Mouse (Mus musculus) cerebellum, adult 2 months (tissue): ENCODE results near the gene Rc3h1. TPM values are rescaled to one million over a fixed set of nuclear protein-coding genes. Genes with fewer than 3 reads are reported as not detected.
"Not testable (repeated sequence)": the region's sequence is repeated elsewhere in the genome, so short reads cannot be mapped to it uniquely, and the experiment has no call there.

Experiments used
- DNase-seq, 2 experiments: peaks; one replicate each; pipeline ENCODE4 v3.0.0; 2021
- H3K27ac ChIP-seq: fragments of 200-500 bp; 2 replicates; pipeline ENCODE4 v1.5.1; 2012; ENCODE audit warnings: low read length, control low read depth, inconsistent platforms; ENCODE audit not compliant: insufficient read depth
- H3K27me3 ChIP-seq: fragments of 200-500 bp; 2 replicates; pipeline ENCODE4 v1.6.1; 2012; ENCODE audit warnings: inconsistent platforms, mild to moderate bottlenecking, low read length, moderate library complexity; ENCODE audit not compliant: control insufficient read depth, insufficient read depth
- H3K4me1 ChIP-seq: fragments of 200-500 bp; 2 replicates; pipeline ENCODE4 v1.6.1; 2011; ENCODE audit warnings: low read length; ENCODE audit not compliant: control insufficient read depth, insufficient read depth
- H3K4me3 ChIP-seq: fragments of 200-500 bp; replicated peaks from 2 replicates; pipeline ENCODE3; 2011; ENCODE audit warnings: mild to moderate bottlenecking, low read depth, low read length, control low read depth; ENCODE audit not compliant: insufficient read depth
- CTCF ChIP-seq: fragments of 200-500 bp; IDR thresholded peaks from 2 replicates; pipeline ENCODE4 v1.5.1; 2011; ENCODE audit warnings: low read depth, mild to moderate bottlenecking, control low read depth, low read length, moderate library complexity, borderline replicate concordance; ENCODE audit not compliant: insufficient read depth
- POLR2A ChIP-seq: fragments of 200-500 bp; IDR thresholded peaks from 2 replicates; pipeline ENCODE4 v1.6.1; 2011; ENCODE audit warnings: low read length, control low read depth, borderline replicate concordance; ENCODE audit not compliant: insufficient read depth
- WGBS: fragments of 180-500 bp; shearing (Covaris S2); methylation state at CpG from one replicate; pipeline ENCODE4 v1.1.7; 2018; 5-methylcytosine and 5-hydroxymethylcytosine counted together
- polyA plus RNA-seq: library from polyadenylated mRNA; depleted of rRNA; stranded (reverse); fragments of >200 nt; gene quantifications from 2 replicates; pipeline ENCODE4 v1.2.3, GENCODE M21; 2012; rRNA removed

The Rc3h1 gene
- 12.0 TPM in 2 replicates for polyA plus RNA-seq

DNA sequence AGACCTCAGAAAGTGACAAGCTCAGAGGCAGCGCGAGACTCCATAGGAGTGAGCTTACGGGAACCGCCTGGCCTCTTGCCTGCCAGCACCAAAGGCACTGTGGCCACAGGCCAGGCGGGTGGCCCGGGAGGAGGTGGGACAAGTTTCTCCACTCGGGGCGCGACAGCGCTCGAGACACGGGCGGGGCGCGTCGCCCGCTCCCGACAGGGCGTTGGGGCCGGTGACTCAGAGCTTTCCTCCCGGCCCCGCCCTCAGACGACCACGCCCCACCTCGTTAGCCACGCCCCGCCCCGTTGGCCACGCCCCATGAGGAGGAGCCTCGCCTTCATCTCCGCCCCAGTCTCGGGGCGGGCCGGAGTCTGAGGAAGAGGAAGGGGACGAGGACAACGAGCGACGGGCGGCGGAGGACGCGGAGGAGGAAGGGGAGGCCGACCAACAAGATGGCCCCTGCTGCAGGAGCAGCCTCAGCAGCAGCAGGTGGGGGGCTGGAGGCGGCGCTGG is at the start of gene Rc3h1:
Rc3h1 (plus strand) TSS at position 362 of the 501 bp plus-strand sequence.
- TF ChIP-seq CTCF (no peak), POLR2A (peak; percentile 85)
- under 1% methylated on average over 45 of the region's 45 CpGs for WGBS

GRCm38 (mm10) chr1:160858132-160858531 is 48.1 kb upstream of the Rc3h1 start:
- Histone ChIP-seq H3K27ac (no peak overlapping the region), H3K4me3 (no peak overlapping the region), H3K4me1 (no peaks in the 10 kb centered on the region), H3K27me3 (no peaks in the 10 kb centered on the region)
- no peak for TF ChIP-seq CTCF
- no peak for TF ChIP-seq POLR2A
- no peak for DNase-seq
- 87% methylated on average over 3 of the region's 3 CpGs for WGBS

More for the DNA sequence above, at the start of gene Rc3h1:
- Histone ChIP-seq H3K4me1 (peaks cover 5% of the 10 kb centered on the region; the same call in 1 of the 2 replicates), H3K27ac (peak within 1 kb of the TSS; percentile 70), H3K4me3 (peak within 1 kb of the TSS; percentile 72), H3K27me3 (no peaks in the 10 kb centered on the region)
- DNase-seq: peak; percentile 96 to 100

- not testable (repeated sequence) for H3K4me3 ChIP-seq, H3K27me3 ChIP-seq, DNase-seq, H3K27ac ChIP-seq, H3K4me1 ChIP-seq
These were observed 46.3 kb upstream of the Rc3h1 start for GRCm38 (mm10) chr1:160859874-160860273.

- WGBS: 92% methylated on average over 2 of the region's 2 CpGs
- TF ChIP-seq CTCF: no peak
- TF ChIP-seq POLR2A: no peak
- no peak for DNase-seq
- H3K4me3 ChIP-seq: no peak overlapping the region
- H3K27me3 ChIP-seq: no peaks in the 10 kb centered on the region
- H3K27ac ChIP-seq: no peak overlapping the region
- no peaks in the 10 kb centered on the region for H3K4me1 ChIP-seq
These were observed 45.1 kb upstream of the Rc3h1 start for GRCm38 (mm10) chr1:160861142-160861541.

GRCm38 (mm10) chr1:160861632-160862031 is 44.6 kb upstream of the Rc3h1 start:
- WGBS: 91% methylated on average over 1 of the region's 1 CpGs
- Histone ChIP-seq H3K4me3 (no peak overlapping the region), H3K27ac (no peak overlapping the region), H3K4me1 (no peaks in the 10 kb centered on the region), H3K27me3 (no peaks in the 10 kb centered on the region)
- DNase-seq: no peak
- no peak for TF ChIP-seq POLR2A
- TF ChIP-seq CTCF: no peak

- peak; percentile 55 to 66 for DNase-seq
- H3K27me3 ChIP-seq: no peaks in the 10 kb centered on the region
- no peak overlapping the region for H3K4me3 ChIP-seq
- H3K27ac ChIP-seq: no peak overlapping the region
- WGBS: 58% methylated on average over 4 of the region's 4 CpGs
- no peak for TF ChIP-seq POLR2A
- TF ChIP-seq CTCF: peak; percentile 77
- no peaks in the 10 kb centered on the region for H3K4me1 ChIP-seq
These were observed 43.2 kb upstream of the Rc3h1 start for GRCm38 (mm10) chr1:160863027-160863426.

- 89% methylated on average over 1 of the region's 1 CpGs for WGBS
- TF ChIP-seq POLR2A: no peak
- TF ChIP-seq CTCF: no peak
- H3K27ac ChIP-seq: no peak overlapping the region
- H3K4me1 ChIP-seq: no peaks in the 10 kb centered on the region
- no peak for DNase-seq
- H3K27me3 ChIP-seq: no peaks in the 10 kb centered on the region
- H3K4me3 ChIP-seq: no peak overlapping the region
These were observed 31.5 kb upstream of the Rc3h1 start for GRCm38 (mm10) chr1:160874757-160875156.

DNA sequence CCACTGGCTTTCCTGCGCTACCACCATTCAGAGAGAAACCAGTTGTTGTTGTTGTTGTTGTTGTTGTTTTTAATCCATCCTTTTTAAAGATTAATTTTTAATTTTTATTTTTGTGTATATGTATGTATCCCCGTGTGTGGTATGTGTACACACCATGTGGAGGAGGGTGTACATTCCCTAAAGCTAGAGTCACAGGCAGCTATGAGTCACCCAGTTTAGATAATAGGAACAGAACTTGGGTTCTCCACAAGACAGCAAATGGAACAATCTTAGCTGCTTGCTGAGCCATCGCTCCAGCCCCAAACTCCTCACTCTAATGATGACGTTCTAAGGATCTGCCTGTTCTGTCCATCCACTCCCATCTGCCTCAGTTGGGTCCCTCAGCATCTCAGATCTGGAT is 29.2 kb upstream of the Rc3h1 start:
- H3K4me3 ChIP-seq: no peak overlapping the region
- TF ChIP-seq CTCF (no peak), POLR2A (no peak)
- H3K4me1 ChIP-seq: no peaks in the 10 kb centered on the region
- WGBS: 93% methylated on average over 4 of the region's 4 CpGs
- no peak overlapping the region for H3K27ac ChIP-seq
- DNase-seq: no peak
- no peaks in the 10 kb centered on the region for H3K27me3 ChIP-seq

- no peaks in the 10 kb centered on the region for H3K27me3 ChIP-seq
- no peak overlapping the region for H3K4me3 ChIP-seq
- no peak for DNase-seq
- H3K4me1 ChIP-seq: no peaks in the 10 kb centered on the region
- 87% methylated on average over 4 of the region's 4 CpGs for WGBS
- TF ChIP-seq CTCF: no peak
- TF ChIP-seq POLR2A: no peak
- no peak overlapping the region for H3K27ac ChIP-seq
These were observed 27.7 kb upstream of the Rc3h1 start for GRCm38 (mm10) chr1:160878485-160878884.

GRCm38 (mm10) chr1:160881378-160881777 is 24.8 kb upstream of the Rc3h1 start:
- not testable (repeated sequence) for H3K4me1 ChIP-seq, DNase-seq, H3K27me3 ChIP-seq, H3K27ac ChIP-seq, H3K4me3 ChIP-seq
- 54% methylated on average over 1 of the region's 1 CpGs for WGBS
